Mouse (Mus musculus) midbrain, embryonic 10.5 days (tissue): ENCODE results near the gene Dcakd. TPM values are rescaled to one million over a fixed set of nuclear protein-coding genes. Genes with fewer than 3 reads are reported as not detected.

Source experiments
- DNase-seq: peaks from one replicate; pipeline ENCODE4 v3.0.0-alpha.2; 2017; ENCODE audit warnings: low spot score
- H3K27ac ChIP-seq: fragments of 300-500 bp; sonication (generic); replicated peaks from 2 replicates; pipeline ENCODE4 v1.5.1; 2016; ENCODE audit warnings: mild to moderate bottlenecking
- H3K27me3 ChIP-seq: fragments of 300-500 bp; sonication (generic); 2 replicates; pipeline ENCODE4 v1.6.1; 2016; ENCODE audit warnings: low read depth, mild to moderate bottlenecking; ENCODE audit not compliant: poor library complexity, severe bottlenecking
- H3K36me3 ChIP-seq: fragments of 300-500 bp; sonication (generic); 2 replicates; pipeline ENCODE4 v1.6.1; 2016; ENCODE audit warnings: mild to moderate bottlenecking, moderate library complexity
- H3K4me1 ChIP-seq: fragments of 300-500 bp; sonication (generic); 2 replicates; pipeline ENCODE4 v1.6.1; 2016
- H3K4me3 ChIP-seq: fragments of 300-500 bp; sonication (generic); 2 replicates; pipeline ENCODE4 v1.5.1; 2016; ENCODE audit warnings: mild to moderate bottlenecking, moderate library complexity
- H3K9me3 ChIP-seq: fragments of 300-500 bp; sonication (generic); replicated peaks from 2 replicates; pipeline ENCODE4 v1.6.1; 2016; ENCODE audit warnings: mild to moderate bottlenecking
- WGBS: fragments of 180-500 bp; shearing (Covaris S2); methylation state at CpG from one replicate; pipeline ENCODE4 v1.1.7; 2016; 5-methylcytosine and 5-hydroxymethylcytosine counted together
- microRNA-seq: library from miRNA; unstranded; fragments of <30 nt; microRNA quantifications from one replicate; pipeline ENCODE4, GENCODE M21; 2017
- polyA plus RNA-seq: library from polyadenylated mRNA; unstranded; fragments of >200 nt; fragmentation: Nextera tagmentation; extraction: Ambion mirVana; gene quantifications from 2 replicates; pipeline ENCODE4 v1.2.1, GENCODE M21; 2016

Dcakd gene
- polyA plus RNA-seq, 1 experiment from 2014 or later = 265 TPM

GRCm38 (mm10) chr11:102957692-102958091 is 70.4 kb downstream of the Dcakd start:
- H3K27me3 ChIP-seq = peaks cover 38% of the 10 kb centered on the region
- H3K9me3 ChIP-seq = no peaks in the 10 kb centered on the region
- 79% methylated on average over 8 of the region's 8 CpGs for WGBS
- peaks cover 33% of the 10 kb centered on the region for H3K4me1 ChIP-seq
- no peak overlapping the region for H3K4me3 ChIP-seq
- no peaks in the 10 kb centered on the region for H3K36me3 ChIP-seq
- H3K27ac ChIP-seq = peak overlapping the region; percentile 75; the same call in 1 of the 2 replicates
- DNase-seq = no peak

- 61% methylated on average over 16 of the region's 16 CpGs for WGBS
- Histone ChIP-seq H3K9me3 (no peaks in the 10 kb centered on the region), H3K36me3 (no peaks in the 10 kb centered on the region), H3K27me3 (peaks cover 44% of the 10 kb centered on the region), H3K4me3 (no peak overlapping the region), H3K27ac (peak overlapping the region; percentile 75), H3K4me1 (peaks cover 37% of the 10 kb centered on the region)
- peak; percentile 28 for DNase-seq
These were observed 71.0 kb downstream of the Dcakd start for GRCm38 (mm10) chr11:102956962-102957614.

DNA sequence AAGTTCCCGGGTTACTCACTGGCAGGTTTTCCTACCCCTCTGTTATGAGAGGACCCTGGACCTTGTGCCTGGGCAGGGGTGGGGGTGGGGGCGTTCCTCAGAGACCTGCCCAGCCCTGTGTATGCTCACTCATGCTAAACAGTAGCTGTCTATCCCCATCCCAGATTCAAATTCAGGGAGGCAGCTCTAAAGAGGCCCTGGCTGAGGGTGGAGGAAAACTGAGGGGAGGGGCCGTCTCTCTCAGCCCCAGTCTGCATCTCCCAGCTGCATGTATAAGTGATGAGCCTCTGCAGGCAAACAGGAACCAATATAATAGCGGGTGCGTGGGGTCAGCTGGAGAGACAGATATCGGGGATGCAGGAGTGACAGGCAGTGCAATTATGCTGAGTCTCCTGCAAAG is 75.2 kb downstream of the Dcakd start:
- Histone ChIP-seq H3K9me3 (no peaks in the 10 kb centered on the region), H3K27me3 (peaks cover 85% of the 10 kb centered on the region), H3K4me1 (peaks cover 52% of the 10 kb centered on the region), H3K4me3 (no peak overlapping the region; the same call in 1 of the 2 replicates), H3K27ac (peak overlapping the region; percentile 74), H3K36me3 (no peaks in the 10 kb centered on the region)
- 32% methylated on average over 6 of the region's 6 CpGs for WGBS
- DNase-seq = peak; percentile 41

- DNase-seq = peak; percentile 57
- peaks cover 100% of the 10 kb centered on the region for H3K27me3 ChIP-seq
- H3K27ac ChIP-seq = peak overlapping the region; percentile 77
- WGBS = 1% methylated on average over 51 of the region's 51 CpGs
- H3K4me3 ChIP-seq = peak overlapping the region; percentile 60
- H3K36me3 ChIP-seq = no peaks in the 10 kb centered on the region
- H3K9me3 ChIP-seq = no peaks in the 10 kb centered on the region
- peaks cover 65% of the 10 kb centered on the region for H3K4me1 ChIP-seq
These were observed 79.8 kb downstream of the Dcakd start for GRCm38 (mm10) chr11:102948043-102948961.

DNA sequence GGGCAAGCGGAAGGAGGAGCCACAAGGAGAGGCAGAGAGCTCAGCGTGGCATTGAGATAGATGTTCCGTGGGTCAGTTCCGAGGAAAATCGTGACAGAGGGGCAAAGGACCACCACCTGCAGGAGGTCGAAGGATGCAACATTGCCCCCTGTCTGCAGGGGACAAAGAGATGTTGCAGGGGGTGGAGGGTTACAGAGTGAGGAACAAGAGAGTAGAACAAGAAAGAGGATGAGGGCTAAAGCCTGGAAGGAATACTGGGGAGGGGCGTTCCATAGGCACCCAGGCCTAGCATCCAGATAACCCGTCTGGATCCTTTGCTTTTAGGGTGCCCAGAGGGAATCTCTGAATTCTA is 81.2 kb downstream of the Dcakd start:
- no peaks in the 10 kb centered on the region for H3K9me3 ChIP-seq
- H3K36me3 ChIP-seq = no peaks in the 10 kb centered on the region
- peak overlapping the region; percentile 60 for H3K4me3 ChIP-seq
- H3K27me3 ChIP-seq = peaks cover 100% of the 10 kb centered on the region
- no peak for DNase-seq
- peak overlapping the region; percentile 73; the same call in 1 of the 2 replicates for H3K27ac ChIP-seq
- peaks cover 52% of the 10 kb centered on the region for H3K4me1 ChIP-seq
- 1% methylated on average over 8 of the region's 8 CpGs for WGBS

DNA sequence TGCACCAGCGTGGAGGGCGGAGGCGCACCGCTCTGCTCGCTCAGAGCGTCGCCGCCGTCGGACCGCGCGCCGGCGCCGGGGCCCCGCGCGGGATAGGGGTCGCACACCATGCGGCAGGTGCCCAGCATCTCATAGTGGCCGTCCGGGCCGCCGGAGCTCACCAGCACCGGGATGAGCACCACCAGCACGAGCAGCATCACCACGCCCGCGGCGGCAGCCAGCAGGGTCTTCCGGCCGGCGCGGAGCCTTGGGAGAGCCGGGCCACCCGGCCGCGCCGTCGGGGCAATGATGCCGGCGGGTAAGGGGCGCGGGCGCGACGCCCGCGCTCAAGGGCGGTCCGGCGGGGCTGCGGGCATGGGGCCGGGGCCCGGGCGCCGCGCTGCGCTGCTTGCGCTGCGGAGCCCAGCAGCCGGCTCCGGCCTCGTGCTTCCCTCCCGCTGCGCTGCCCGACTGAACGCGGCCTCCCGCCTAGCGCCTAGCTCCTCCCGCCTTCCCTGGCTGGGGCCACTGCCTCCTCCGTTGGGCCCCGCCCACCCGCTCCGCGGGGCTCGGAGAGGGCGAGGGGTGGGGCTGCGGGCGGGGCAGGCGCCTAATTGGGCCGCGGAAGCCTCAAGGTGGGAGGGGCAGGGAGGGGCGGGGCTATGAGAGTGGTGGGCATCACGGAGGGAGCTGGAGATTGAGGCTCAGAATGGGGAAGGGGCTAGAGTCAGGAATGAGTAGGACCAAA is 81.7 kb downstream of the Dcakd start, which contains the start of gene C1ql1:
TSS of gene C1ql1 (minus strand) at position 424 of the 727 bp plus-strand sequence.
- Histone ChIP-seq H3K4me3 (peak within 1 kb of the TSS; percentile 60), H3K27ac (peak within 1 kb of the TSS; percentile 73), H3K4me1 (peaks cover 48% of the 10 kb centered on the region), H3K27me3 (peaks cover 99% of the 10 kb centered on the region), H3K9me3 (no peaks in the 10 kb centered on the region), H3K36me3 (no peaks in the 10 kb centered on the region)
- peak; percentile 92 for DNase-seq
- WGBS = under 1% methylated on average over 87 of the region's 87 CpGs

- Histone ChIP-seq H3K27ac (peak overlapping the region; percentile 73), H3K9me3 (no peaks in the 10 kb centered on the region), H3K4me1 (peaks cover 48% of the 10 kb centered on the region), H3K27me3 (peaks cover 99% of the 10 kb centered on the region), H3K36me3 (no peaks in the 10 kb centered on the region), H3K4me3 (peak overlapping the region; percentile 60)
- 2% methylated on average over 54 of the region's 54 CpGs for WGBS
- no peak for DNase-seq
These were observed 82.5 kb downstream of the Dcakd start for GRCm38 (mm10) chr11:102945306-102946264.

Small RNAs within 50 kb of the gene (microRNA-seq; reads per million reads assigned to microRNA genes)
- gene Mir6931 = not detected

Other genes with a start within 250 kb of the Dcakd start
- gene Gjc1, start 208.6 kb downstream of the Dcakd start, polyA plus RNA-seq = 81.1 and 84.0 TPM in 2 replicates
- not detected in 2 replicates for gene Higd1b, start 192.5 kb downstream of the Dcakd start, polyA plus RNA-seq
- gene Eftud2, start 147.3 kb downstream of the Dcakd start, polyA plus RNA-seq = 334 and 339 TPM in 2 replicates
- gene Ccdc103, start 147.1 kb downstream of the Dcakd start, polyA plus RNA-seq = 2.2 and 2.7 TPM in 2 replicates
- not detected in 2 replicates for gene Fam187a, start 143.2 kb downstream of the Dcakd start, polyA plus RNA-seq
- gene Gfap, start 127.4 kb downstream of the Dcakd start, polyA plus RNA-seq = 0.05 and 0.09 TPM in 2 replicates
- gene Kif18b, start 103.2 kb downstream of the Dcakd start, polyA plus RNA-seq = 12.4 and 14.0 TPM in 2 replicates
- gene C1ql1, start 81.6 kb downstream of the Dcakd start, polyA plus RNA-seq = 3.0 and 5.8 TPM in 2 replicates
- 57.3 and 61.8 TPM in 2 replicates for gene Nmt1, start 143 bp downstream of the Dcakd start, polyA plus RNA-seq
- gene Plcd3, start 73.3 kb upstream of the Dcakd start, polyA plus RNA-seq = 1.4 TPM in 2 replicates
- 10.7 and 12.5 TPM in 2 replicates for gene Acbd4, start 73.3 kb upstream of the Dcakd start, polyA plus RNA-seq
- 2.3 and 2.7 TPM in 2 replicates for gene Hexim1, start 87.9 kb upstream of the Dcakd start, polyA plus RNA-seq
- gene Hexim2, start 104.1 kb upstream of the Dcakd start, polyA plus RNA-seq = 7.8 and 8.2 TPM in 2 replicates
- 1.1 and 1.2 TPM in 2 replicates for gene Fmnl1, start 142.8 kb upstream of the Dcakd start, polyA plus RNA-seq
- gene 1700023F06Rik, start 180.2 kb upstream of the Dcakd start, polyA plus RNA-seq = 0.10 and 0.11 TPM in 2 replicates
- not detected in 2 replicates for gene Spata32, start 190.1 kb upstream of the Dcakd start, polyA plus RNA-seq
- 4.4 and 5.4 TPM in 2 replicates for gene Map3k14, start 239.1 kb upstream of the Dcakd start, polyA plus RNA-seq